In the genomic region with DNA sequence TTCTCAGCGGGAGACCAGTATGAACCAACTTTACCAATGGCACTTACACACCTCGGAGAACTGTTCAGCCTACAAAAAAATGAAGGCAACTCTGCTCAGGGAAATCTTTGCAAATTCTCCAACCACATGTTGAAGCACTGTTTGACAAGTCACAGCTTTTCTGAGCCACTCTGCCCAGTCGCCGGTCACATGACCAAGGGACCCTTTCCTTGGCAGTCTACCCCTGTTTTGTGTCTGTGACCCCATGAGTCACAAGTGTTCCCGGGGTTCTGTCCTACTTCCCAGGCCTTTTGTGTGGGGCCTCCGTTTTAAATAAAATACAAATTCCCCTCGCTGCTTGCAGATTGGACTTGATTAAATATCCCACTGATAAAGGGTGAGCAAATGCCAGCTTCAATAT, we compare ENCODE assay signal across 13 mouse cellular contexts.
A peak's percentile ranks its signal among the peaks of the same experiment; 100 is the strongest.
DNase-seq lines count a peak whose midpoint lies in the region.
"Had no signal": no experiment of that assay in that cellular context is flagged by ENCODE, and none has a peak within 500 bp of the region (broad histone marks: within the 10 kb centered on the region; RNA-seq: fewer than 3 reads in every experiment).

No protein-coding gene starts in this region.

- intact Hi-C loops in heart, postnatal 25 days (cut with DNase I), result no loop called here

- DNase-seq in lung, postnatal 10 days, result peak; percentile 8
- no peak for DNase-seq in lung, postnatal 14 days
- peak; percentile 22 to 25 for DNase-seq in heart, adult 9 months (ENCODE audit: low spot score in 2 of 2)
- peak; percentile 5 for DNase-seq in heart, postnatal 25 days (ENCODE audit: low spot score)
- no peak for DNase-seq in right cerebral cortex, postnatal 10 days (ENCODE audit: low spot score in 2 of 2)
- no peak for DNase-seq in testis, postnatal 10 days (ENCODE audit: low spot score)
- DNase-seq: adrenal gland, postnatal 10 days; cerebellum, adult 11-12 months; cerebellum, adult 9-10 months; cerebellum, postnatal 25 days; gastrocnemius, postnatal 36 days; kidney, adult 11 months; kidney, adult 9 months had no signal

Comparison
In these comparisons a context has a peak if more than half of its experiments do, and no peak if none do; other contexts are left out.
1. DNase-seq: peak in lung, postnatal 10 days (single experiment), heart, adult 9 months (2 of 2) and heart, postnatal 25 days (single experiment); none in lung, postnatal 14 days (single experiment), right cerebral cortex, postnatal 10 days (0 of 2) and testis, postnatal 10 days (single experiment).